Mouse (Mus musculus) lung, postnatal 0 days (tissue): Measurements from ENCODE around the gene Cacng6. TPM values are rescaled to one million over a fixed set of nuclear protein-coding genes. Genes with fewer than 3 reads are reported as not detected.

ENCODE experiments used
- ATAC-seq: fragments of 200-750 bp; cut with Nextera tagmentation; 2 replicates; pipeline ENCODE4 v1.8.0; 2017; ENCODE audit warnings: moderate library complexity
- DNase-seq: peaks from one replicate; pipeline ENCODE4 v3.0.0-alpha.2; 2016; ENCODE audit warnings: low spot score
- H3K27ac ChIP-seq: fragments of 300-500 bp; sonication (generic); 2 replicates; pipeline ENCODE4 v1.5.1; 2014; ENCODE audit warnings: antibody characterized with exemption, mild to moderate bottlenecking, low read length, mixed read lengths
- H3K27me3 ChIP-seq: fragments of 300-500 bp; sonication (generic); replicated peaks from 2 replicates; pipeline ENCODE4 v1.6.1; 2014; ENCODE audit warnings: low read length, mixed read lengths; ENCODE audit not compliant: insufficient read depth
- H3K36me3 ChIP-seq: fragments of 300-500 bp; sonication (generic); 2 replicates; pipeline ENCODE4 v1.6.1; 2014; ENCODE audit warnings: low read length, mixed read lengths; ENCODE audit not compliant: insufficient read depth
- H3K4me1 ChIP-seq: fragments of 300-500 bp; sonication (generic); 2 replicates; pipeline ENCODE4 v1.6.1; 2014; ENCODE audit warnings: antibody characterized with exemption, low read depth, low read length, mixed read lengths; ENCODE audit not compliant: insufficient read depth
- H3K4me2 ChIP-seq: fragments of 300-500 bp; sonication (generic); replicated peaks from 2 replicates; pipeline ENCODE4 v1.6.1; 2014; ENCODE audit warnings: low read depth, mild to moderate bottlenecking, low read length, moderate library complexity, mixed read lengths
- H3K4me3 ChIP-seq: fragments of 300-500 bp; sonication (generic); 2 replicates; pipeline ENCODE4 v1.5.1; 2014; ENCODE audit warnings: low read depth, low read length
- H3K9ac ChIP-seq: fragments of 300-500 bp; sonication (generic); replicated peaks from 2 replicates; pipeline ENCODE4 v1.6.1; 2014; ENCODE audit warnings: low read depth, mild to moderate bottlenecking
- H3K9me3 ChIP-seq: fragments of 300-500 bp; sonication (generic); 2 replicates; pipeline ENCODE4 v1.6.1; 2016; ENCODE audit warnings: low read length, mixed read lengths
- CTCF ChIP-seq: IDR thresholded peaks from 2 replicates; pipeline ENCODE4 v1.5.1; 2016; ENCODE audit warnings: antibody characterized with exemption, mild to moderate bottlenecking
- EP300 ChIP-seq: IDR thresholded peaks from 2 replicates; pipeline ENCODE4 v1.6.1; 2016; ENCODE audit warnings: antibody characterized with exemption, mild to moderate bottlenecking, control low read depth
- WGBS: fragments of 180-500 bp; shearing (Covaris S2); extraction: QIAGEN DNeasy Blood & Tissue Kit; methylation state at CpG from one replicate; pipeline ENCODE4 v1.1.7; 2014; 5-methylcytosine and 5-hydroxymethylcytosine counted together
- polyA plus RNA-seq: library from polyadenylated mRNA; unstranded; fragments of >200 nt; fragmentation: Nextera tagmentation; extraction: Ambion mirVana; gene quantifications from 2 replicates; pipeline ENCODE4 v1.2.1, GENCODE M21; 2015

Cacng6 gene
- polyA plus RNA-seq, 1 experiment from 2014 or later, result not detected

DNA sequence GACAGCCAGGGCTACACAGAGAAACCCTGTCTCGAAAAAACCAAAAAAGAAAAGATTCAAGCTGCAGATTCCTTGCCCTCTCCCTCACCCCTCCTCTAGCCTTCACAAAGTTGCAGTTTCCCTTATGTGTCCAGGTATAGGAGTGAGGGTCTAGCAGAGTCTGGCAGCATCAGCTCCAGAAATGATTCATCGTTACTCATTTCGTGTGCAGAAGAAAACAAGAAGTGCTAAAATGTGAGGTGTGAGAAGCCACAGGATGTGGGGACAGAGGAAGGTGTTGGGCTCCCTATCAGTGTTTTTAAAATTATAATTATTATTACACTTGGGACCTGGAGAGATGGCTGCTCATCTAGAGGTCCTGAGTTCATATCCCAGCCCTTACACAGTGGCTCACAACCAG is 20.7 kb downstream of the Cacng6 start:
- Histone ChIP-seq H3K27me3 (no peaks in the 10 kb centered on the region), H3K4me1 (no peaks in the 10 kb centered on the region), H3K36me3 (no peaks in the 10 kb centered on the region), H3K9ac (no peak overlapping the region), H3K9me3 (no peaks in the 10 kb centered on the region), H3K27ac (no peak overlapping the region), H3K4me3 (no peak overlapping the region), H3K4me2 (no peak overlapping the region)
- DNase-seq (no peak), ATAC-seq (no peak)
- WGBS, result 61% methylated on average over 3 of the region's 3 CpGs
- no peak for TF ChIP-seq CTCF
- no peak for TF ChIP-seq EP300

- DNase-seq, result no peak
- Histone ChIP-seq H3K4me3 (no peak overlapping the region), H3K36me3 (no peaks in the 10 kb centered on the region), H3K4me1 (no peaks in the 10 kb centered on the region), H3K9ac (no peak overlapping the region), H3K4me2 (no peak overlapping the region), H3K9me3 (no peaks in the 10 kb centered on the region), H3K27ac (no peak overlapping the region), H3K27me3 (no peaks in the 10 kb centered on the region)
- TF ChIP-seq EP300, result no peak
- no peak for TF ChIP-seq CTCF
- no peak for ATAC-seq
- 40% methylated on average over 3 of the region's 3 CpGs for WGBS
Measured at GRCm38 (mm10) chr7:3446584-3446983, 22.6 kb downstream of the Cacng6 start.

DNA sequence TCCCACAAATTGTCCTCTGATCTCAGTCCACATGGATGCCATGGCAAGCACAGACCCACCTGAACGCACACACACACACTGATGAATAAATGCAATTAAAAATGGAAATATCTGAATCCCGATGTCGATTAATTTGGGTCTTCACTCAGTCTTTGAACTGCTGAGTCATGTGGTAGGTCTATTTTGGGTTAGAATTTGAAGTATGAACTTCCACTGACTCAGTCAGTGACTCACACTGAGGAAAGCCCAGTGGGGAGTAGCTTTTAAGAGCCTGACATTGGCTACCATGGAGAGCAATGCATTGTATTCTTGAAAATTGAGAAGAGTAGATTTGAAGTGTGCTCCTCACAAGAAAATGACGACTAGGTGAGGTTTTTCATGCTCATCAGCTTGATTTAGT is 23.0 kb downstream of the Cacng6 start:
- Histone ChIP-seq H3K4me2 (no peak overlapping the region), H3K9me3 (no peaks in the 10 kb centered on the region), H3K27ac (no peak overlapping the region), H3K27me3 (no peaks in the 10 kb centered on the region), H3K36me3 (no peaks in the 10 kb centered on the region), H3K9ac (no peak overlapping the region), H3K4me1 (no peaks in the 10 kb centered on the region), H3K4me3 (no peak overlapping the region)
- 65% methylated on average over 4 of the region's 4 CpGs for WGBS
- TF ChIP-seq CTCF (no peak), EP300 (no peak)
- ATAC-seq (no peak), DNase-seq (no peak)

DNA sequence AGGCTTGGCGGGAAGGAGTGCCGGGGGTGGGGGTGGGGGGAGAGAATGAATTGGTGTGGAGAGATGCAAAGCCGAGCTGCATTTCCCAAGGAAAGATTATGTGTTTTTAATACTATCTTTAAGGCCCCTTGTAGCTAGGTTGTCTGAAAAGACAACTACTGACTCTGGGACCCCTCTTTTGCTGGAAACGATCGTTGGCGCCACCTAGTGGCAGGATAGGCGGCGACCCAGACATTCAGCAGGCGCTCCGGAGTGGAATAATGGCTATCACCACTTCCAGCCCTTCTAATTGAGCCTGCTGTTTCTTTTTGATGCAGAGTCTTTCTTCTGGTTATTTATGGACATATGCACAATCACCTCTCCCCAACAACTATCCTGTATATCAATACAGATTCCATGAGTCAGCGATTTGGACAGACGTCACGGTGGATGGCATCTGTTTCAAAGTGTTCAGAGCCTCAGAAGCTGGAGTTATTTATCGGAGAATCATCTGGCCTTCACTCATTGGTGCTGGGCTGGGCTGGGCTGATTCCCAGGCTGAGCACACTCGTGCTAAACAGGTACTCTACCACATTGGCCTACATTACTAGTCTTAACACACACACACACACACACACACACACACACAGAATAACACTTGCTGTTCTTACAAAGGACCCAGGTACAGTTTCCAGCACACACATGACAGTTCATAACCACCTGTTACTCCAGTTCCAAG is 24.9 kb downstream of the Cacng6 start:
- TF ChIP-seq CTCF (peak; percentile 80), EP300 (no peak)
- ATAC-seq, result no peak
- Histone ChIP-seq H3K27me3 (no peaks in the 10 kb centered on the region), H3K9ac (no peak overlapping the region), H3K9me3 (no peaks in the 10 kb centered on the region), H3K4me2 (no peak overlapping the region), H3K36me3 (no peaks in the 10 kb centered on the region), H3K4me3 (no peak overlapping the region), H3K4me1 (no peaks in the 10 kb centered on the region), H3K27ac (no peak overlapping the region)
- DNase-seq, result peak; percentile 44
- 22% methylated on average over 15 of the region's 15 CpGs for WGBS

GRCm38 (mm10) chr7:3450671-3451070 is 26.7 kb downstream of the Cacng6 start:
- Histone ChIP-seq H3K4me3 (no peak overlapping the region), H3K4me1 (no peaks in the 10 kb centered on the region), H3K9ac (no peak overlapping the region), H3K4me2 (no peak overlapping the region), H3K9me3 (no peaks in the 10 kb centered on the region), H3K36me3 (no peaks in the 10 kb centered on the region), H3K27me3 (no peaks in the 10 kb centered on the region), H3K27ac (no peak overlapping the region)
- WGBS, result 42% methylated on average over 5 of the region's 5 CpGs
- ATAC-seq (no peak), DNase-seq (no peak)
- TF ChIP-seq EP300 (no peak), CTCF (no peak)

DNA sequence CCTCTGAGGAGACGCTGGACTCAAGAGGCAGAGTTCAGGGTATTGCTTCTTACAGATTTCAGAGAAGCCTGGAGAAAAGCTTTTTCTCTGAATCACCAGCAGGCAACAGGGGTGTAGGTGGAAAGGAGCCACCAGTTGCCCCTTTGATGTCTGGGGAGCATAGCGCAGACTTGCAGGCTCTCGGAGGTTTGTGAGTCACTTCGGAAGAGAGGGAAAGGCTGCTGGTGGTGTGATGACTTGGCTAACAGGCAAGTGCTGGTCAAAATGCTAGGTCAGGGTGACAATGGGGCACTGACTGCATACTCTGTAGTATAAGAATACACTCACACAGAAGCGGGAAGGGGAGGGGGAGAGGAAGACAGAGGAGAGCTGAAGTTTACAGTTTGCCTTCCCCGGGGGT is 27.2 kb downstream of the Cacng6 start:
- Histone ChIP-seq H3K4me1 (no peaks in the 10 kb centered on the region), H3K27me3 (no peaks in the 10 kb centered on the region), H3K9ac (no peak overlapping the region), H3K27ac (no peak overlapping the region), H3K36me3 (no peaks in the 10 kb centered on the region), H3K9me3 (no peaks in the 10 kb centered on the region), H3K4me3 (no peak overlapping the region), H3K4me2 (no peak overlapping the region)
- WGBS, result 21% methylated on average over 6 of the region's 6 CpGs
- no peak for ATAC-seq
- no peak for DNase-seq
- TF ChIP-seq EP300 (no peak), CTCF (no peak)
